Mouse (Mus musculus): ENCODE measurements around the gene Gm9736. TPM values are rescaled to one million over a fixed set of nuclear protein-coding genes. Genes with fewer than 3 reads are reported as not detected.
"Not testable (repeated sequence)": the region's sequence is repeated elsewhere in the genome, so short reads cannot be mapped to it uniquely, and the experiment has no call there.

Gene Gm9736
- polyA plus RNA-seq (2015; fragmentation: Nextera tagmentation; extraction: Ambion mirVana): not detected in 2 replicates

- H3K9me3 ChIP-seq; H3K4me1 ChIP-seq (replicated peaks); H3K4me3 ChIP-seq (replicated peaks); H3K36me3 ChIP-seq; H3K27me3 ChIP-seq; ATAC-seq; H3K4me2 ChIP-seq (replicated peaks); H3K9ac ChIP-seq (replicated peaks): not testable (repeated sequence)
- H3K27ac ChIP-seq: peak within 1 kb of the TSS; percentile 35; the same call in 1 of the 2 replicates
- WGBS: 50% methylated on average over 1 of the region's 1 CpGs
Measured at GRCm38 (mm10) chr10:77751254-77751653, at the start of gene Gm9736. Gene Gm9736 (minus strand): TSS chr10:77751354.

DNA sequence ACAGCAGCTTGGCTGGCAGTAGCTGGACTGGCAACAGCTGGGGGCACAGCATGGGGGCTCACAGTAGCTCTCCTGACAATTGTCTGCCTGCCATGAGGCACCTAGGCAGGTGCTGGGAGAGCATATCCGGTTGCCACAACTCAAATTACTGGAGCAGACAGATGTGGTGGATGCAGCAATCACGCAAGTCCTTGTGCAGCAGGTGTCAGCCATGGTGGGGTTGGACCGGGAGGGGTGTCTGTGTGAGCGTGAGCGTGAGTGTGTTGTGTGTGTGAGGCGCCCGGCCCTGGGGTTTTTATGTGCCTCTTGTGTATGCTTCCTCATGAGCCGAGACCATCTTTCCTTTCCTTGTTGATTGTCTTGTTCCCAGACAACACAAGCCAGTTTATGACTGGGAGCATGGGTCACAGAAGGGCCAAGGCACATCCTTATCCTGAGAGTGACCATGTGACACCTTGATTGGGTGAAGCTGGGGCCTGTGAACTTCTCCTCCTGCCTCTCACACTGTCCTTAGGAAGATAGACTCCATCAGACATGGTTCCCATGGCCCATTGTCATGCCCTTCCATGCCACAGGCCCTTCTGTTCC lies 47.9 kb upstream of the Gm9736 start, which contains the start of gene Gm19668:
TSS of gene Gm19668 (minus strand) at position 213 of the 588 bp plus-strand sequence.
- H3K27ac ChIP-seq: peak within 1 kb of the TSS; percentile 73
- 68% methylated on average over 8 of the region's 8 CpGs for WGBS

GRCm38 (mm10) chr10:77798164-77798920 lies 47.2 kb upstream of the Gm9736 start:
- Histone ChIP-seq H3K27ac (peak overlapping the region; percentile 73), H3K4me1 (replicated peaks) (peaks cover 16% of the 10 kb centered on the region)
- H3K36me3 ChIP-seq; H3K4me2 ChIP-seq (replicated peaks); H3K27me3 ChIP-seq; H3K4me3 ChIP-seq (replicated peaks); H3K9ac ChIP-seq (replicated peaks); H3K9me3 ChIP-seq: not testable (repeated sequence)
- 0 out of 2 replicates have a peak, but pooled peaks have one; percentile 43 for ATAC-seq
- 37% methylated on average over 3 of the region's 3 CpGs for WGBS

More for the DNA sequence above, 47.9 kb upstream of the Gm9736 start, which contains the start of gene Gm19668:
- H3K9me3 ChIP-seq: no peaks in the 10 kb centered on the region
- peaks cover 16% of the 10 kb centered on the region for H3K4me1 ChIP-seq (replicated peaks)
- no peaks in the 10 kb centered on the region for H3K36me3 ChIP-seq
- H3K4me2 ChIP-seq (replicated peaks): no peak within 1 kb of the TSS
- H3K27me3 ChIP-seq: no peaks in the 10 kb centered on the region
- H3K9ac ChIP-seq (replicated peaks): no peak within 1 kb of the TSS
- H3K4me3 ChIP-seq (replicated peaks): no peak within 1 kb of the TSS
- ATAC-seq: no peak

GRCm38 (mm10) chr10:77797677-77798076 lies 46.5 kb upstream of the Gm9736 start:
- no peak overlapping the region; the same call in 1 of the 2 replicates for H3K9ac ChIP-seq (replicated peaks)
- H3K9me3 ChIP-seq: no peaks in the 10 kb centered on the region
- no peak overlapping the region for H3K4me3 ChIP-seq (replicated peaks)
- no peaks in the 10 kb centered on the region for H3K27me3 ChIP-seq
- H3K27ac ChIP-seq: peak overlapping the region; percentile 73
- ATAC-seq: no peak
- 12% methylated on average over 3 of the region's 3 CpGs for WGBS
- peaks cover 16% of the 10 kb centered on the region for H3K4me1 ChIP-seq (replicated peaks)
- H3K36me3 ChIP-seq: no peaks in the 10 kb centered on the region
- H3K4me2 ChIP-seq (replicated peaks): no peak overlapping the region

- Histone ChIP-seq H3K36me3 (no peaks in the 10 kb centered on the region), H3K9me3 (no peaks in the 10 kb centered on the region), H3K4me1 (replicated peaks) (peaks cover 16% of the 10 kb centered on the region), H3K4me2 (replicated peaks) (no peak within 1 kb of the TSS), H3K27ac (peak within 1 kb of the TSS; percentile 58; the same call in 1 of the 2 replicates), H3K4me3 (replicated peaks) (no peak within 1 kb of the TSS), H3K27me3 (no peaks in the 10 kb centered on the region), H3K9ac (replicated peaks) (no peak within 1 kb of the TSS)
- WGBS: 52% methylated on average over 2 of the region's 2 CpGs
- ATAC-seq: no peak
Measured at GRCm38 (mm10) chr10:77794976-77795375, 43.8 kb upstream of the Gm9736 start, which contains the start of gene Gm9639. Gene Gm9639 (minus strand): TSS chr10:77795076.

GRCm38 (mm10) chr10:77788621-77789020 lies 37.5 kb upstream of the Gm9736 start:
- no peaks in the 10 kb centered on the region for H3K36me3 ChIP-seq
- ATAC-seq: no peak
- no peaks in the 10 kb centered on the region for H3K4me1 ChIP-seq (replicated peaks)
- H3K27ac ChIP-seq: no peak overlapping the region
- H3K4me2 ChIP-seq (replicated peaks): no peak overlapping the region
- H3K4me3 ChIP-seq (replicated peaks): no peak overlapping the region
- no peak overlapping the region for H3K9ac ChIP-seq (replicated peaks)
- WGBS: 84% methylated on average over 2 of the region's 2 CpGs
- H3K27me3 ChIP-seq: no peaks in the 10 kb centered on the region
- no peaks in the 10 kb centered on the region for H3K9me3 ChIP-seq

DNA sequence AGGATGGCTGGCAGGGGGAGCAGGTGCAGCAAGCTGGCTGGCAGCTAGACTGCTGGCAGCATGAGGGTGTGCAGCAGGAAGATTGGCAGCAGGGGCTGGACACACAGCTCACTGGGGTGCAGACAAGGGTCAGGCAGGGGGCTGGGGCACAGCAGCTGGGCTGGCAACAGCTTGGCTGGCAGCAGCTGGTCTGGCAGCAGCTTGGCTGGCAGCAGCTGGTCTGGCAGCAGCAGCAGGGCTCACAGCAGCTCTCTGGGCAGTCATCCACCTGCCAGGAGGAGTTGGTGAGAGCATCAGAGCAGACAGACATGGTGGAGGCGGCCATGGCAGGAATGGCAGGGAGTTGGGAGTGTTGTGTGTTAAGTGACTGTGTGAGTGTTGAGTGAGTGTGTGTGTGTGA lies 36.7 kb upstream of the Gm9736 start, which contains the start of gene Gm7137:
TSS of gene Gm7137 (minus strand) at position 325 of the 400 bp plus-strand sequence.
- H3K27ac ChIP-seq; H3K9me3 ChIP-seq; H3K9ac ChIP-seq (replicated peaks); H3K4me2 ChIP-seq (replicated peaks); ATAC-seq; H3K36me3 ChIP-seq; H3K4me3 ChIP-seq (replicated peaks); H3K27me3 ChIP-seq; H3K4me1 ChIP-seq (replicated peaks): not testable (repeated sequence)
- 43% methylated on average over 1 of the region's 1 CpGs for WGBS

GRCm38 (mm10) chr10:77783396-77783795 lies 32.2 kb upstream of the Gm9736 start:
- 93% methylated on average over 2 of the region's 3 CpGs for WGBS
- not testable (repeated sequence) for H3K4me3 ChIP-seq (replicated peaks); H3K4me1 ChIP-seq (replicated peaks); H3K9ac ChIP-seq (replicated peaks); H3K27me3 ChIP-seq; H3K4me2 ChIP-seq (replicated peaks); H3K9me3 ChIP-seq; ATAC-seq; H3K36me3 ChIP-seq; H3K27ac ChIP-seq

GRCm38 (mm10) chr10:77782442-77782841 lies 31.3 kb upstream of the Gm9736 start, which contains the start of gene Gm3250:
Gene Gm3250 (minus strand): TSS chr10:77782542.
- H3K36me3 ChIP-seq; H3K9ac ChIP-seq (replicated peaks): not testable (repeated sequence)
- WGBS: 33% methylated on average over 1 of the region's 1 CpGs

GRCm38 (mm10) chr10:77776844-77777243 lies 25.7 kb upstream of the Gm9736 start, which contains the start of gene Gm7138:
Gene Gm7138 (minus strand): TSS chr10:77776944.
- not testable (repeated sequence) for H3K36me3 ChIP-seq; H3K4me2 ChIP-seq (replicated peaks); H3K4me3 ChIP-seq (replicated peaks); H3K27me3 ChIP-seq; ATAC-seq; H3K4me1 ChIP-seq (replicated peaks); H3K9me3 ChIP-seq; H3K9ac ChIP-seq (replicated peaks); H3K27ac ChIP-seq
- 63% methylated on average over 1 of the region's 1 CpGs for WGBS

More at GRCm38 (mm10) chr10:77782442-77782841, 31.3 kb upstream of the Gm9736 start, which contains the start of gene Gm3250:
- H3K27ac ChIP-seq; H3K9me3 ChIP-seq; H3K4me3 ChIP-seq (replicated peaks); ATAC-seq; H3K27me3 ChIP-seq; H3K4me1 ChIP-seq (replicated peaks); H3K4me2 ChIP-seq (replicated peaks): not testable (repeated sequence)

GRCm38 (mm10) chr10:77772142-77772541 lies 21.0 kb upstream of the Gm9736 start:
- not testable (repeated sequence) for ATAC-seq; H3K4me1 ChIP-seq (replicated peaks); H3K9me3 ChIP-seq; H3K36me3 ChIP-seq; H3K4me2 ChIP-seq (replicated peaks); H3K4me3 ChIP-seq (replicated peaks); H3K27me3 ChIP-seq; H3K27ac ChIP-seq; H3K9ac ChIP-seq (replicated peaks)
- 91% methylated on average over 3 of the region's 3 CpGs for WGBS

GRCm38 (mm10) chr10:77771225-77771624 lies 20.1 kb upstream of the Gm9736 start, which contains the start of gene Gm3238:
Gene Gm3238 (minus strand): TSS chr10:77771325.
- not testable (repeated sequence) for H3K27ac ChIP-seq; H3K4me1 ChIP-seq (replicated peaks); ATAC-seq; H3K4me3 ChIP-seq (replicated peaks); H3K27me3 ChIP-seq; H3K9ac ChIP-seq (replicated peaks); H3K36me3 ChIP-seq; H3K9me3 ChIP-seq; H3K4me2 ChIP-seq (replicated peaks)
- 70% methylated on average over 1 of the region's 1 CpGs for WGBS

All from midbrain, embryonic 13.5 days (tissue).